Mouse (Mus musculus): ENCODE measurements around the gene Olfr384.
"Not testable (repeated sequence)": the region's sequence is repeated elsewhere in the genome, so short reads cannot be mapped to it uniquely, and the experiment has no call there.

Gene Olfr384

DNA sequence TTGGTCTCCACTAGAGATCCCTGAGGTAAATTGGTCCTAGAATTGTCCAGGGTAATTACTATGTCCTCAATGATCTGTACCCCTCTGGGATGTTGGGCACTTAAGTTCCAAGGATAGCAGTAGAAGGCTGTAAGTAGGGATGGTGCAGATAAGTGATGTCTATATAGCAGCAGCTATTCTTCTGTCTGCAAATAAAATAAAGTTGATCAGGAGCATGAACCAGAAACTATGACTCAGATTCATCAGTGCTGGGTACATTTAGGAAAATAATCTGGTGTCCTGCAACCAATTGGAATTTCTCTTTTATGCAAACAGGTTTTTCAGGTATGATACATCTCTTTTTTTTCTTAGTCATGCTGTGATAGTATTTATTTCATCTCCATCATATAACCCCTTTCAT, at the start of gene Olfr384:
TSS of gene Olfr384 (plus strand) at position 301 of the 400 bp plus-strand sequence.
- no peak for DNase-seq (ENCODE audit: low spot score in 2 of 2)

DNA sequence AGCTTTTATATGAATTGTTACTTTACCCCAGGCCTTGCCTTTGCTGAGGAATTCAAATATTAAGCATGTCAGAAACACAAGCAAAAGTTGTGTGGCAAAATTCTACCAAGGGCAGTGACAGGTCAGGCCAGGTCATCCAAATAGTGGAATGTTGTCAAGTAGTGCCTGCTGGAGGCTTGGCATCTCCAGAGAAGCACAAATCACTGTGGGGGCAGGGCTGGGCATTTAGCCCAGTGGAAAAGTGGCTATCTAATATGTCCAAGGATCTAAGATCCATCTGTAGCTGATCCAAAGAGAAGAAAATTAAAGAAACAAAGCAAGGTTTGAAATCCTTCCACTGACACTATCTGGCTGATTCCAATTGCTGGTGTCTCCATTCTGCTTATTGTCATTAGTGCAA, 18.5 kb upstream of the Olfr384 start:
- no peak for DNase-seq (ENCODE audit: low spot score in 2 of 2)

DNA sequence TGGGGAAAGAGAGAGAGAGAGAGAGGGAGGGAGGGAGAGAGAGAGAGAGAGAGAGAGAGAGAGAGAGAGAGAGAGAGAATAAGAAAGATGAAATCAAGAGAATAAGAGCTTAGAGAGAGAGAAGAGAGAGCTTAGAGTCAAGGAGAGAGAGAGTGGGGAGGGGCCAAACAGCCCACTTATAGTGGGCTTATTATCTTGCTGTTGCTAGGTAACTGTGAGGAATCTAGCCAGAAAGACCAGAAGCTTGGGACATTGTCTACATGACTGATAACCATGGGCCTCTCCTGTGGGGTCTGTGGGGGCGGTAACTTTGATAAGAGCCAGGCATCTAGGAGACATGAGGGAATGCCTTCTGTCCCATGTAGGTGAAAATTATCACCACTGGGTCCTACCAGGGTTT, 15.2 kb upstream of the Olfr384 start:
- not testable (repeated sequence) for DNase-seq (ENCODE audit: low spot score in 2 of 2)

DNA sequence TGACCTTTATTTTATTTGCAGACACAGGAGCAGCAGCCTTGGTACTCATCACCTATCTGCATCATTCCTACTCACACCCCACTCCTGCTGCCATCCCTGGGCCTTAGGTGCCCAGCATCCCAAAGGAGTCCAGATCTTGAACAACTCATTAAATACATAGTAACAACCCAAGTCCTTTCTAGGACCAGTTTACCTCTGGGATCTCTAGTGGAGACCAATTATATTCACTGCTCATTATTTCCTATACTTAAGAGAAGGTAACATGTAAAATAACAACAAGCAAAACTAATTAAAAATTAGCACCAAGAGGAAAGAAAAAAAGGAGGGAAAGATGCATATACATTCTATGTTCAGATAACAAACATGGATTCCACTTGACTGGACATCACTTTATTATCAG, 5.5 kb upstream of the Olfr384 start, which contains the start of gene Olfr385:
TSS of gene Olfr385 (minus strand) at position 101 of the 400 bp plus-strand sequence.
- no peak for DNase-seq (ENCODE audit: low spot score in 2 of 2)
